Mouse (Mus musculus) layer of hippocampus, postnatal 14 days (tissue): ENCODE results near the gene Zfp148. TPM values are rescaled to one million over a fixed set of nuclear protein-coding genes. Genes with fewer than 3 reads are reported as not detected.

Experiments
- DNase-seq, 2 experiments: peaks; one replicate each; pipeline ENCODE4 v3.0.0; 2021 to 2022; ENCODE audit warnings: low spot score in 2 of 2, mixed read lengths in 1 of 2
- total RNA-seq, 2 experiments: library from RNA; stranded (reverse); gene quantifications; 2 replicates each; pipeline ENCODE4 v1.2.3; 2021

Gene Zfp148
- total RNA-seq, 2 experiments from 2014 or later, result 93.6 to 101 TPM

DNA sequence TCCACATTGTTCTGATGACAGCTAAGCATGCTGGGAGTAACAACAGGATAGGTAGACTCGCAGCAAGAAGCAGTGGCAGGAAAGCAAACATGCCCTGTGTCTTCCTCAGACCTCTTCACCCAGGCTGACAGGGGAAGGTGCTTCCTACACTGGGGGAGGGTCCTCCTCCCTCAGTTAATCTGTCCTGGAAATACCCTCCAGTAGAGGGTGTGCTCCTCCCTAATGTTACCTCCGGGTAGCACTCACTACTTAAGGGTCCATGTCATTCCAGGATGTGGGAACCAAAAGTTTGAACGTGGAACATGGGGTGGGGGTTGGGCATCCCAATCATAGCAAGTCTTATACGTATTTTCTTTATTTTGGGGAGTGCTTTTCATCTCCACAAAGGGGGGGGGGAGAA lies 141.9 kb downstream of the Zfp148 start:
- no peak for DNase-seq

DNA sequence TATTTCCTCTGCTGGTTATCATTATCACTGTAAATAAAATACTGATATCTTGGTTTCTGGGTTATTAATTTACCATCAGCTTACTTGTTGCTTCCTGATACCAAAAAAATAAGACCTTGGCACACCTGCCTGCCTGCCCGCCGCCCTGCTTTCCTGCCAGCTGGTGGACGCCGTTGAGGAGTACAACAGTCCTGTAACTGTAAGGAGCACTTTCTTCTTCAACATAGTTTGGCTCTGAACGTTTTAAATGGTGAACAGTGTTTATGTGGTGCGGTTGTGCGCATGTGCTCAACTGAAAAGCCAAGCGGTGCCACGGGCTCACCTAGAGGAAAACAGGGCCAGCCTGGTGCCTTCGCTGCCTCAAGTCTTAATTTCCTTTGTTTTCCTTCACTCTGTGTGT lies 142.9 kb downstream of the Zfp148 start:
- no peak for DNase-seq

DNA sequence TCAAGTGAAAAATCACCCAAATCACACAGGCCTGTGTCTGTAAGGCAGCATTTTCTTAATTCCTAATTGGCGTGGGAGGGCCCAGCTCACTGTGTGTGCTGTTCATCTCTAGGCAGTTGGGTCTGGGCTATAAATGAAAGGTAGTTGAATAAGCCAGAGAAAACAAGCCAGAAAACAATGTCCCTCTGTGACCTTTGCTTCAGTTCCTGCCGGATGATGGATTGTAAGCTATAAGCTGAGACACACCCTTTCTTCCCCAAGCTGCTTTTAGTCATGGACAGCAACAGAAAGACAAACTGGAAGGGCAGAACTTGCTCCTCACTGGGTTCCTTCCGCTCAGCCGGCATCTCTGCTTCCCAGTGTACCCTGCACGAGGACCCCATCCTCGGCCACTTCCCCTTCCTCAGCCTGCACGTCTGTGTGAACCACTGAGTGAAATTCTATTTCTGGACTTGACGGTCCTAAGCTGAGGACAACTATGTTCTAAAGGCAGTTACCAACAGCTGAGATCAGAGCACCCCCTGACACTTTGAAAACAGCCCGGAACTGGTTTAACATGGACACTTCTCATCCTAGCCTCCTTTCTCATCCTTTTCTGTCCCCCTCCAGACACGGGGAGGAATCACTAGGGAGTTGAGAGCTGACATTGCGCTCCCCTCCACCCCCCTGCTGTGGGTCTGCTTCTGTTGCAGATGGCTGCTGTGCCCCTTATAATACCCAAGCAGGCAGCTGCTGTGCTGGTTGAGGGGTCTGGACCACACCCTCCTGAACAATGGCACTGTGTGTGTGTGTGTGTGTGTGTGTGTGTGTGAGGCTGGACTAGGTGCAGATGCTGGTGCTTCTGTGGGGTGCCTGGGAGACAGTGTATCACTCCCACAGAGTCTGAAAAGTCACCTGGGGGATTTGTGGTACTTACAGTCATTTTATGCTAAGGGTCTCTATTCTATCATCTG lies 149.1 kb downstream of the Zfp148 start:
- no peak for DNase-seq

DNA sequence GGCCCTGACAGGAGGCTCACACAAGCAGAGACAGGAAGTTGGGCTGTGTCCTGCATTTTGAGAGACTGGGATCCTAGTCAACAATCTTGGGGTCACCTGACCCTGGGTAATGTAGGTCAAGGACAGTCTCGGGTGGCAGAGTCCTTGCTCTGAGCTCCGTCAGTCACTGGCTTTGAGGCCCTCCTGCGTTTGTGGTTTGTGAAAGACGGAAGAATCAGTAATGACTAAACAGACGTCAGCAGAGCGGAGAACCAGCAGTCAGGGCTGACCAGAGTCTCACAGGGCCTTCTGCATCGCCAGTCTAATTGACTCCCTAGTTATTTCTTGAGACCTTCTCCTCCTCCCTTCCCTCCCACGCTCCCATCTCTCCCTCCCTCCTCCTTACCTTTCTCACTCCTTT lies 150.5 kb downstream of the Zfp148 start:
- no peak for DNase-seq

DNA sequence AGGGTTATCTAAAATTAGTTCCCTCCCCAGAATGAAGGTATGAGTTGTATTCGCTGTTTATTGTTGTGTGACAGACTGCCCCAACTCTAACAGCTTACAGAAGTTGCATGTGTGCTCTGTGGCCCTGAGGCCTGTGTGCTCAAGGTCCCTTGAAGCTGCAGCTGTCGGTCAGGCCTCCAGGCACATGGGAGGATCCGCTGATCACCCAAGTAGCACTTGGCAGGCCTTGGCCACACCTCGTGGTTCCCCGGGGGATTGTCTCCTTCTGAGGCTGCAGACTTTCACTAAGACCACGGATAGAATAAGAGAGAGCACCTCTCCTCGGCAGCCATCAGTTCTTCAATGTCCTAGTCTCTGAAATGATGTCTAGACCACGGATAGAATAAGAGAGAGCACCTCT lies 155.8 kb downstream of the Zfp148 start:
- DNase-seq, result no peak

DNA sequence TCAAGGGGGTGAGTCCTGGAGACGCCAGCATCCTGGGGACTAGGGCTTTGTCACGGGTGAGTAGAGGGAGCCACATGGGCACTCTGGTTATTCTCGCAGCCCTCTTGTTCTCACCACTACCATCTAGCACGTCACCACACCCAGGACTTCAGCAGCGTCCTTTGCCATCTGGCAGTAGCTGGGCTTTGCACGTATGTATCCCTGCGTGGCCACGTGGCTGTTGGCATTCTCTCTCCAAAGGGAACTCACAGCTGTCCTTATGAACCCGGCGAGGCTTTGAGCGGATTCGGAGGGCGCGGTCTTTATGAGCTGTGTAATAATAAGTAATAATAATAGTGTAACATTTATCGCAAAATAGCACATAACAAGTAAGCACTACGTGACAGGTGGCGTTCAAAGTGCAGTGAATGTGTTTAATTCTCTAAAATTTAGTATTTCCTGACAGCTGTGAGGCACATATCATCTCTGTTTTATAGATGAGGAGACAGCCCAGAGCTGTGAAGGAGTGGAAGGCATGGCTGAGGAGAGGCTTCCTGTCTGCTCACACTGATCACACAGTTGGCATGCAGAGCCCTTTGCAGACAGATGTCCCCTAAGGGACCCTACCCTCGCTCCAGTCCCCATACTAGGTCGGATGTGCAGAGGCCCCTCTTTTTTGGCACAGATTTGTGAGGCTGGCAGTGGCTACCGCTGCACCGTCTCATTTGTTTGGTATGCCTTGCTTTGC lies 157.0 kb downstream of the Zfp148 start:
- DNase-seq, result no peak

DNA sequence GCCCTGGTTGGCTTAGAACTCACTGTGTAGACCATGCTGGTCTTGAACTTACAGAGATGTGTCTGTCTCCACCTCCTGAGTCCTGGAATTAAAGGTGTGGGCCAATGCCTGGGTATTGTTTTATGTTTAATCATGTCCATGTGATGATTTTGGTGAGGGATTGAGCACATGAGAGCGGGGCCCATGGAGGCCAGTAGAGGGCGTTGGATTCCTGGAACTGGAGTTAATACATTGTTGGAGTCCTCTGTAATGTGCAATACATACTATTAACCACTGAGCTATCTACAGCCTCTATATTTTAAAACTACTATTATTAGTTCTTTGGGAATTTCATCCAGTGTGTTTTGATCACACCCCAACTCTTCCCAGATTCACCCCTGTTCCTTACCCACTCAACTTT lies 163.7 kb downstream of the Zfp148 start:
- DNase-seq, result no peak

DNA sequence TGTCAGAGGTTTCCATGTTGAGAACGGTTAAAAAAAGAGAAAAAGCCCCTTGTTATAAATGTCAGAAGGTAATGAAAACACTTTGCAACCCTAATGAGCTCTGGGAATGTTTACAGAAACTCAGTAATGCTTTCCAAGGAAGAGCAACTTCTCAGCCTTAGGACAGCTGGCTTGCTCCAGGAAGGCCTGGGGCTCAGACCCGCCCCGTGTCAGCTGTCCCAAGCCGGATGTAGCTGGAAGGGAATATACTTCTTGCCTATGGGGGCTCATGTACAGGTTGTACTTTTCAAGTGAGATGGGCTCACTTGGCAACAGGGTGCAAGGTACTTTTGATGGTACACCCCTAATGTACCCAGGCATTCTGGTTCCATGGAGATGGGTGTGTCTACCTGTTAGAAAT lies 164.9 kb downstream of the Zfp148 start:
- no peak for DNase-seq

DNA sequence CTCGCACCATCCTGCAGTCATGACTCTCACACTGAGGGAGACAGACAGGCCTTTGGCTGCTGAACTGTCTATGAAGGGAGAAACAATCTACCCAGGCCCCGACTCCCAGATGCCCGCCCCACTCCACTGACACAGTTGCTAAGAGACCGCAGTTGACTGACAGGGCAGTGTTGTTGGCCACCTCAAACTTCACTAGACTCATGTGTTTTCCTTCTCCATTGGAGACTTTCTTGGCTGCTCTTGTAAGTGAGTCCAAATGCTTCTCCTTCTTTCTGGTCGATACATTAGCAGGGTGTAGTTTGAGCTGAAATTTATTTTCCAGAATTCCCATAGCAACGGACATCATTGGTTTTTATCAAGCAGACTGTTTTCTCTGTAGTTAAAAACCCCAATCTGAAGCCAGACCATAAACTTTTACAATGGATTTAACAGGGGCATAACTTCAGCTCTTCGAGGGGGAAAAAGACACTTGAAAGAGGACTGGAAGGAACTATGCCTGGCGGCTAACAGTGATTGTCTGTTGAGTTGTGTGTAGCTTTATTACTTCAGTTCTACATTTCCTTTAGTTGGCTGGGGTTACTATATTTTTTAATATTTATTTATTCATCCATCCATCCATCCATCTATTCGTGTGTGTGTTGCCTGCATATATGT lies 173.2 kb downstream of the Zfp148 start:
- no peak for DNase-seq

Other genes with a start within 250 kb of the Zfp148 start
- gene Osbpl11, start 195.8 kb upstream of the Zfp148 start, total RNA-seq, result 10 to 100 TPM; 22.2 to 24.5 TPM
- gene Snx4, start 129.4 kb upstream of the Zfp148 start, total RNA-seq, result 10 to 100 TPM; 47.2 to 50.5 TPM
- 1 to 10 TPM; 1.1 to 1.9 TPM for gene Slc12a8, start 136.5 kb downstream of the Zfp148 start, total RNA-seq